Mouse (Mus musculus) stomach, adult 2 months (tissue): ENCODE results near the gene Ahrr. TPM values are rescaled to one million over a fixed set of nuclear protein-coding genes. Genes with fewer than 3 reads are reported as not detected.

Source experiments
- polyA plus RNA-seq: library from polyadenylated mRNA; depleted of rRNA; stranded (reverse); fragments of >200 nt; gene quantifications from 2 replicates; pipeline ENCODE4 v1.2.3, GENCODE M21; 2012; rRNA removed

Gene Ahrr
- 0.30 and 0.47 TPM in 2 replicates for polyA plus RNA-seq

DNA sequence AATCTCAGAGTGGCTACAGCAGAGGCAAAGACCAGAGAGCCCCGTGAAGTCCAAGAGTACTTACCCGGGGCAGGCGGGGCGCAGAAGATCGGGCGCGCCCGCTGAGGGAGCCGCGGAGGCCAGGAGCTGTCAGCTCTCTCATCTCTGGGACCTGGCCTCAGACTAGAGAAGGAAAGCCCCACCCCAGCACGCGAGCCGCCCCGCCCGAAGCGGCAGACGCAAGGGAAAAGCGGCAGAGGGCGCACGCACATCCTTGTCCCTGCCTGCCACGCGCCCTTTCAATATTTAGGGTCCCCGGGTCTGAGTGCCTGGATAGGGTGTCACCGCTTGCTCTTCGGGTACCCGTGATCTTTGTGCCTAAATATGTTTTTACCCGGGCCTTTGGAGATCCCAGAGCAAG is at the start of gene Ahrr:
TSS of gene Ahrr (minus strand) at position 165 of the 400 bp plus-strand sequence.

DNA sequence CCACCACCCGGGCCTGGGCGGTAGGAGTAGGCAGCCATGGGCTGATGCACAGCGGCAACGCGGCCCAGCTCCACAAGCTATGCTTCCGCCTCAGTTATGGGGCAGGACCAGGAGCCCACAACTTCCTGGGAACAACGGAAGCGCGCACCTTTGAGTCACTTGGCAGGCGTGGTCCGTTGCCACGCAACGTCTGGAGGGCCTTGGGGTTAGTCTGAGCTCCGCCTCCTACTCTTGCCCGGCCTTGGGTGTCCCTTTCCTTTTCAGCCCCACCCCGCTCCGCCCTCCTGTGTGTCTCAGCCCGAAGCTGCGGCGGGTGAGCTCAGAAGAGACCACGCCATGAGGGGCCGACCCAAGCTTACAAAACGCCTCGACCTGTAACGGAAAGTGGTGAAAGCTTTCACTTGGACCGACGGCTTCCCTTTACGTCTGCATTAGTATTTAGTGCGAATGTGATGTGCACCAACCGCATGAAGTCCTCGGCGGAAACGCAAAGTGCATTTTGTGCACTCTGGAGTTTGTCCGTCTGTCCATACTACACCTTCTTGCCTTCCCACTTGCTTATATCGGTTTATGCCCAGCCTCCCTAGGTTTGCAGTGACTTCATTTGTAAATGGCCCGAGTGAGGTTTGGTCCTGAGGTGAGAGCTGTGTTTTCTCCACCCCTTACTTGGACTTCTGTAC is 25.2 kb upstream of the Ahrr start, which contains the start of gene Pdcd6:
TSS of gene Pdcd6 (minus strand) at position 411 of the 680 bp plus-strand sequence.

DNA sequence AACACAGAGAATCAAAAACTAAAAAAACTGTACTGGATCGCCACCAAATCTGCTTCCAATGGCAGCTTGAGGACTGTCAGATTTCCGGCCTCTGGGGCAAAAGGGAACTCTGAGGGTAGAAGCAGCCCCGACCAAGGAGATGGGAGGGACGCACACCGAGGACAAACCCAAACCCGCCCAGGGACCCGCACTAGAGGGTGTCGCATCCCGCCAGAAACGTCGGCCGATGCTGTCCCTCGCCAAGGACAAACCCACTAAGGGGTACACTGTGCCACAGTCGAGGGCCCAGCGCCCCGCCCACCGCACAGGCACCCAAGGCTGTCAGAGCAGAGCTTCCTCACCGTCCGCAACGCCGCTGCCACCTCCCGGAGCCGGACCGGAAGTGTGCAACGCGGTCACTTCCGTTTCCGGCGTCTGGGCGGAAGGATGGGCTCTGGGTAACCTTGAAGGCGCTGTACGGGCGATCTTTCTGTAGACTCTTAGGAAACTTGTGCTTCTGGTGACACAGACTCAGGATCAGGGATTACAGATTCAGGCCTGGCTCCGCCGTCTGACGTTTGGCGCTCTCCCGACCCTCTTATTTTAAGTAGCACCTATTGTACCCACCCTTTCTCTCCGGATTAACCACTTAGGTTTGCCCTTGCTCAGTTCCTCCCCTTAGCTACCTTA is 83.7 kb downstream of the Ahrr start, which contains the start of gene Exoc3:
TSS of gene Exoc3 (minus strand) at position 416 of the 669 bp plus-strand sequence.

Other genes with a start within 250 kb of the Ahrr start
- gene Cep72, start 230.0 kb downstream of the Ahrr start, polyA plus RNA-seq: 0.46 and 0.81 TPM in 2 replicates
- 7.8 and 9.1 TPM in 2 replicates for gene Slc9a3, start 170.9 kb downstream of the Ahrr start, polyA plus RNA-seq
- 16.4 and 17.6 TPM in 2 replicates for gene Exoc3, start 83.6 kb downstream of the Ahrr start, polyA plus RNA-seq
- gene Pdcd6, start 25.2 kb upstream of the Ahrr start, polyA plus RNA-seq: 27.3 and 29.7 TPM in 2 replicates
- 26.8 and 28.1 TPM in 2 replicates for gene Sdha, start 57.9 kb upstream of the Ahrr start, polyA plus RNA-seq
- 0.48 and 0.70 TPM in 2 replicates for gene Ccdc127, start 58.0 kb upstream of the Ahrr start, polyA plus RNA-seq
- 0.57 and 0.65 TPM in 2 replicates for gene Lrrc14b, start 71.7 kb upstream of the Ahrr start, polyA plus RNA-seq
- 0.02 TPM in 2 replicates for gene Zfp72, start 98.5 kb upstream of the Ahrr start, polyA plus RNA-seq
- 13.1 and 19.6 TPM in 2 replicates for gene Ftl1-ps1, start 107.4 kb upstream of the Ahrr start, polyA plus RNA-seq
- gene Zfp825, start 201.7 kb upstream of the Ahrr start, polyA plus RNA-seq: 0.25 TPM in 1 of 2 replicates, not detected in the other